Mouse (Mus musculus): ENCODE data around the gene Ctsk.
A peak's percentile ranks its signal among the peaks of the same experiment; 100 is the strongest.

Gene Ctsk

GRCm38 (mm10) chr3:95499024-95499423, at the start of gene Ctsk:
TSS of gene Ctsk (plus strand) at chr3:95499256.
- no peak for DNase-seq (ENCODE audit: low spot score in 2 of 2)

- no peak for DNase-seq (ENCODE audit: low spot score in 2 of 2)
Measured at GRCm38 (mm10) chr3:95450408-95450807, 48.6 kb upstream of the Ctsk start.

- no peak for DNase-seq (ENCODE audit: low spot score in 2 of 2)
Measured at GRCm38 (mm10) chr3:95450915-95451314, 48.1 kb upstream of the Ctsk start.

GRCm38 (mm10) chr3:95456367-95456766, 42.7 kb upstream of the Ctsk start:
- DNase-seq (ENCODE audit: low spot score in 2 of 2) = no peak

- no peak for DNase-seq (ENCODE audit: low spot score in 2 of 2)
Measured at GRCm38 (mm10) chr3:95457758-95458157, 41.3 kb upstream of the Ctsk start.

GRCm38 (mm10) chr3:95459381-95459780, 39.7 kb upstream of the Ctsk start:
- DNase-seq (ENCODE audit: low spot score in 2 of 2) = no peak

- DNase-seq (ENCODE audit: low spot score in 2 of 2) = no peak
Measured at GRCm38 (mm10) chr3:95463852-95464251, 35.2 kb upstream of the Ctsk start.

- no peak for DNase-seq (ENCODE audit: low spot score in 2 of 2)
Measured at GRCm38 (mm10) chr3:95478966-95479365, 20.1 kb upstream of the Ctsk start.

GRCm38 (mm10) chr3:95486421-95486820, 12.6 kb upstream of the Ctsk start:
- no peak for DNase-seq (ENCODE audit: low spot score in 2 of 2)

- no peak for DNase-seq (ENCODE audit: low spot score in 2 of 2)
Measured at GRCm38 (mm10) chr3:95488679-95489078, 10.4 kb upstream of the Ctsk start.

- DNase-seq (ENCODE audit: low spot score in 2 of 2) = no peak
Measured at GRCm38 (mm10) chr3:95490238-95490637, 8.8 kb upstream of the Ctsk start.

GRCm38 (mm10) chr3:95494342-95494741, 4.7 kb upstream of the Ctsk start:
- DNase-seq (ENCODE audit: low spot score in 2 of 2) = peak; percentile 15 to 28

- no peak for DNase-seq (ENCODE audit: low spot score in 2 of 2)
Measured at GRCm38 (mm10) chr3:95498229-95498628, 827 bp upstream of the Ctsk start.

- peak in 1 of 2 experiments; percentile 20 for DNase-seq (ENCODE audit: low spot score in 2 of 2)
Measured at GRCm38 (mm10) chr3:95499496-95500140, 562 bp downstream of the Ctsk start.

- no peak for DNase-seq (ENCODE audit: low spot score in 2 of 2)
Measured at GRCm38 (mm10) chr3:95502312-95502711, 3.3 kb downstream of the Ctsk start.

- DNase-seq (ENCODE audit: low spot score in 2 of 2) = no peak
Measured at GRCm38 (mm10) chr3:95509348-95509747, 10.3 kb downstream of the Ctsk start.

- DNase-seq (ENCODE audit: low spot score in 2 of 2) = no peak
Measured at GRCm38 (mm10) chr3:95511611-95512180, 12.6 kb downstream of the Ctsk start.

GRCm38 (mm10) chr3:95516614-95517041, 17.6 kb downstream of the Ctsk start:
- no peak for DNase-seq (ENCODE audit: low spot score in 2 of 2)

GRCm38 (mm10) chr3:95517493-95517898, 18.4 kb downstream of the Ctsk start:
- peak; percentile 37 to 69 for DNase-seq (ENCODE audit: low spot score in 2 of 2)

GRCm38 (mm10) chr3:95518891-95519290, 19.8 kb downstream of the Ctsk start:
- no peak for DNase-seq (ENCODE audit: low spot score in 2 of 2)

- no peak for DNase-seq (ENCODE audit: low spot score in 2 of 2)
Measured at GRCm38 (mm10) chr3:95519315-95519714, 20.3 kb downstream of the Ctsk start.

GRCm38 (mm10) chr3:95520100-95520499, 21.0 kb downstream of the Ctsk start:
- no peak for DNase-seq (ENCODE audit: low spot score in 2 of 2)

GRCm38 (mm10) chr3:95521168-95521567, 22.1 kb downstream of the Ctsk start:
- no peak for DNase-seq (ENCODE audit: low spot score in 2 of 2)

- DNase-seq (ENCODE audit: low spot score in 2 of 2) = no peak
Measured at GRCm38 (mm10) chr3:95523662-95524061, 24.6 kb downstream of the Ctsk start.
